Mouse (Mus musculus) spleen, postnatal 10 days (tissue): Measurements from ENCODE around the gene 4930407I10Rik.

Experiments
- DNase-seq, 2 experiments: peaks; one replicate each; pipeline ENCODE4 v3.0.0; 2021 to 2022; ENCODE audit warnings: low spot score in 2 of 2

Gene 4930407I10Rik

DNA sequence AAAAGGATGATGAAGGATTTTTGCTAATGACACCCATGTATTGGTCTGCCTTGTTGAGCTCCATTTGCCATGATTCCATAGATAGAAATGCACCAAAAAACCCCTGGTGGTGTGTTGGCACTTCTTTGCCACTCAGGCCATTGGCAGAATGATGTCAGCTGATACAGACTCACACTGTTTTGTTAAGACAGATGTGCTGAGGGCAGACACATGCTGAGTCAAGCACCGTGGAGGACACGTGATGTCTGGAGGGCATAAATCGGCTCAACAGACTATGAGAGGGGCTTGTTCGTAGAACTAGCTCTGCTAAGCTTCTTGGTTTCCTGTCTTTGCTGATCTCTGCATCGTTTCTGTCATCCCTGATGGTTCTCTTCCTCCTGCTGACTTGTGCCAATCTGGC lies 6.4 kb upstream of the 4930407I10Rik start:
- DNase-seq = no peak

DNA sequence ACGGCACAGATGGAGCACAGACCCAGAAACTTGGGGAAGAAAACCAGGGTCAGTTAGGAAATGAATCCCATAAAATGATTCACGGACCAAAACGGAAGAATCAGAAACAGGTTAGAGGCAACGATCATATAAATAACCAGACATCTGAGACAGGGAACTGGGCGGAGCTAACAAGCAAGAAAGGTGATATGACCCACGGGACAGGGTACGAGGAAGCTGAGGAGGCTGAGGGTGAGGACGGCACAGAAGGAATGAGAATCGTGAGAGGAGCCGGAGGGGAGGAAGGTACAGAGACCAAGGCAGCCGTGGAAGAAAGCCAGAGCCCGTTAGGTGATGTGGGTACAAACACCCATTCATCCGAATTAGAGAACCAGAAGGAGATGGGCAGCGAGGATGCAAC lies 5.0 kb downstream of the 4930407I10Rik start:
- DNase-seq = no peak

DNA sequence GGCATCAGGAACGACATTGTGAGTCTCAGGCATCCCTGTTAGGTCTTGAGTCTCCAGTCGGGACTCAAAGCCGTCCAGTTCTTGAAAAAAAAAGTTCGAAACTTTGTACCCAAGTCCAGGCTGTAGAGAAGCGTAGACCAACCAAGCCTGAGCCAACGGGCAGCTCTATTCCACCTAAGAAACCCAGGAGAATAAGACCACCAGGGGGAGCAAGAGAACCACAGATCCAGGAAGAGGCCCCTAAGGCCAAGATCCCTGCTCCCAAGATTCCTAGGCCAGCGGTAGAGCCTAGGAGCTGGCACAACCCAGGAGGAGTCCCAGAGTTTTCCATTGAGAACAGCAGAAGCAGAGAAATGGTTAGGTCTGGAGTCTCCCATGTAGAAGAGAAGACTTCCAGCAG lies 6.6 kb downstream of the 4930407I10Rik start:
- DNase-seq = peak; percentile 31 to 65

DNA sequence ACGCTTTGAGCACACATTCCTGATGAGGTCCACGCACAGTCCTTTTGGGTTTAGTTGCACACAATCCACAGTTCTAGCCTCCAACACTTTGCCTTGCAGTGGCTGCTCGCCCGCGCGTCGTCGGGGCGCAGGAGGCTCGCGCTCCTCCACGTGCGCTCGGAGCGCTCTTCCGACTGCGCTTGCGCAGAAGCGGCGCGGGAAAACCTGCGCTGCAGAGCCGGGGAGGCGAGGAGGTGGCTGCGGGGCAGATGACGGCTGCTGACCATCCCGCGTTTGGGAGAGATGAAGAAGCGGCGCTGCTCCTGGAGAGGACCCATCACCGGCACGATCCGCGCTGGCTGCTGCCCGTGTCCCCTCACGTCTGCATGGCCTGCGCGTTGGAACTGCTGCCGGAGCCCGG lies 10.9 kb downstream of the 4930407I10Rik start, which contains the start of gene Mei1:
Gene Mei1, plus strand, starts transcription at position 99 of the 400 bp plus-strand sequence.
- DNase-seq = no peak

DNA sequence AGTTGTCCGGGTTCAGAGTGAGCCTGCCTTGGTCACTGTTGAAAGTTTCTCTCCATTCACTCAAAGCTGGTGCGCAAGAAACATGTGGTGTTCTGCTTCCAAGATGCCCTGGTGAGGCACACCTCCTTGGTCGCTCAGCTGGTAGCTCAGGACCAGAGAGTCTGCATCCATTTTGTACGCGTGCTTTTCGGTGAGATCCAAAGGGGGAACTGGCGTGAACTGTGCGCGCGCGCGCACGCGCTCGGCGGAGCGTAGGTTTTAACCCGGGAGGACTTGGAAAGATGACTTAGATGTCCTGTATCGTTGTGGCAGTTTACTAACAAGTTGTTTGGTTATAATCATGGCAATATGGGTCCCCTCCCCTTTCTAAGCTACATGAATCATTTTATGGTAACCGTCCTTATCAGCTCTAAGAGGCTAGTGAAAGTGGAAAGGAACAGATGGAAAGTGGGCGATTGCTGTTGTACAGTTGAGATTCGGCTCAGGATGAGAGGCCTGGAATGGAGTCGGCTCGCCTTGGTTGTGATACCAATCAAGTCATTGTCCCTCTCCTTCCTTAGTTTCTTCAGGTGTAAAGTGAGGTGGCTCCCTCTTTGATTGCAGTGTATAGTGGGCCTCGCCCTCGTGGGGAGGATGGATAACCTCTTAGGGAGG lies 13.0 kb downstream of the 4930407I10Rik start:
- DNase-seq = no peak

DNA sequence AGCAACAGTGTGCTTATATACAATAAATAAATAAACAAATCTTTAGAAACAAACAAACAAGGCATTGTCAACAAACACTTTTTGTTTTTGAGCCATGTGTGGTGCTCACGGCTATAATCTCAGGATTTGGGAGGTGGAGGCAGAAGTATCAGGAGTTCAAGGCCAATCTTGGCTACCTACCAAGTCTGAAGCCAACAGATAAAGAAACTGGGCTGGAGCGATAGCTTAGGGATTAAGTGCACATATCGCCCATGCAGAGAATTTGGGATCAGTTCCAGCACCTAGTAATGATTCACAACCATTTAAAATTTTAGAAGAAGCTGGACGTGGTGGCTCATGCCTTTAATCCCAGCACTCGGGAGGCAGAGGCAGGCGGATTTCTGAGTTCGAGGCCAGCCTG lies 14.5 kb downstream of the 4930407I10Rik start:
- no peak for DNase-seq

DNA sequence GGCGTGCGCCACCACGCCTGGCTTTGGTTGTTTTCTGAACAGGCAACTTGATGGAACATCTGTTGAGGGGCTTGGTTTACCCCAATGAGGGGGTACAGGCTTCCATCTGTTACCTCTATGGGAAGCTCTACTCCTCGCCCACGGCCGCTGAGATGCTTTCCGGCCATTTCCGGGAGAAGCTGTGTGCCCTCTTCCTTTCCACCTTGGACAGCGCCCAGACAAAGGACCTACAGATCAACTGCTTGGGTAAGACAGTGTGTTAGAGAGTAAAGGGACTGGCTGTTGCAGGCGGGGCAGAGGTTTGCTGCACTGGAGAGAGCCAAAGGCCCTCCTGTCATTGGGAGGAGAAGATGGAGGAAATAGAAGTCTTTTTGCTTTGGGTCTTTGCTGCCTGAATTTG lies 20.9 kb downstream of the 4930407I10Rik start:
- no peak for DNase-seq

DNA sequence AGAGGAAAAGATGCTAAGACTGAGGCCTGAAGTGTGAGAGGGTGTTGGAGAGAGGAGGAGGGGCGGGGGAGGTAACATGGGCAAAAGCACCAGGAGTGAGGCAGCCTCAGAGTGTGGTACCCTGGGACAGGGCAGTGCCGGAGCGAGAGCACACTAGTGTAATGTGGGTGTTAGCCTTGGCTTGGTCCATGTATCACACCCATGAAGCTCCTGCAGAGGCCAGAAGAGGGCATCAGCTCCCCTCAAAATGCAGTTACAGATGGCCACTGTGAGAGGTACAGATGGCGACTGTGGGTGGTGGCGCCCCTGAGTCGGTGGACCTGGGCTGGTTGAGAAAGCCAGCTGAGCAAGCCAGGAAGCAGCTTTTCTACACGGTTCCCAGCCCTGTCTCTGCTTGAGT lies 22.2 kb downstream of the 4930407I10Rik start:
- peak in 1 of 2 experiments; percentile 49 for DNase-seq

DNA sequence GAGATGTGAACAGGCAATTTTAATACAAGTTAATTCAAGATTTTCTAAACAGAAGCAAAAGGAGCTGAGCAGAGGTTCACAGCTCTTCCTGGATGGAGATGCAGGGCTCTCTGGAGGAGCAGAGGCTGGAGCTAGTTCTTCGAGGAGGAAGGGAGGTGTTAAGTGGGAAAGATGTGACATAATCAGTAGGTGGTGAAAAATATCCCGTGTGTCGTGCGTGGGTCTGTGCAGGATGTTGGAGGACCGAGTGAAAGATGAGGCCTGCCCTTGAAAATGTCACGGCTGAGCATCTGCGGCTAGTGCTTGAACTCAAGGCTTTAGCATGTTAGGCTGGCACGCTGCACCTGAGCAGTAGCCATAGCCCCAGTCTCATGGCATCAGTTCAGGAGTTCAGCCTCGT lies 26.7 kb downstream of the 4930407I10Rik start:
- DNase-seq = no peak

DNA sequence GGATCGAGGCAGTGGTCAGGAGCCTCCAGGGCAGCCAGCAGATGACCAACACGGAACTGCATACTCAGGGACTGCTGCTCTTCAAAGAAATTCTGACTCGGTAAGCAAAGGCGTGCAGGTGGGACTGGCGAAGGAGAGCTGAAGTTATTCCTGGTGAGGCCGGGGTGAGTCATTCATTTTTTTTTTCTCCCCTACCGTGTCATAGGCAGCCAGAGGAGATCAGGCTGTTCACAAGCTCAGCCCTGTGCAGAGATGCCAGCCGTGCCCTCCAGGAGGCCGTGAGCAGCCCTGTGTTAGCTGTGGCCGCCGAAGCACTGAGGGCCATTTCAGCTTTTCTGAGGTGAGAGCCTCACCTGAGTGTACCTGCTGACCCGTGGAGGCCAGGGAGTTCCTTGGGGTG lies 27.2 kb downstream of the 4930407I10Rik start:
- no peak for DNase-seq

DNA sequence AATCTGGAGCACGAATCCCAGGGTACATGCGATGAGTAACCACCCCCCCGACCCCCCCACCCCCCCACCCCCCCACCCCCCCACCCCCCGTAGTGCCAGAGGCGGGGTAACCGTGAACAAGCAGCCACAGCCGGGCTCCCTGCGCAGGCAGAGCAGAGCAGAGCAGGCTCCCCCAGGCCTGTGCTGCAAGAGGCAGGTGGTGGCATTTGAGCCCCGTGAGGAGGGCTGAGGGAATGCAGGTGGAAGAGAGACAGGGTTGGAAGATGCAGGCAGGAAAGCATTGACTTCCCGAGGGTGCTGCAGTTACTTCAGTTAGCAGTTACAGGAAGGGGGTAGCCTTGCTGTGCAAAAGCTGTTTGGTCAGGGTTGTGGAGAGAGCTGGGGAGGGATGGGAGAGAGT lies 28.3 kb downstream of the 4930407I10Rik start:
- no peak for DNase-seq

DNA sequence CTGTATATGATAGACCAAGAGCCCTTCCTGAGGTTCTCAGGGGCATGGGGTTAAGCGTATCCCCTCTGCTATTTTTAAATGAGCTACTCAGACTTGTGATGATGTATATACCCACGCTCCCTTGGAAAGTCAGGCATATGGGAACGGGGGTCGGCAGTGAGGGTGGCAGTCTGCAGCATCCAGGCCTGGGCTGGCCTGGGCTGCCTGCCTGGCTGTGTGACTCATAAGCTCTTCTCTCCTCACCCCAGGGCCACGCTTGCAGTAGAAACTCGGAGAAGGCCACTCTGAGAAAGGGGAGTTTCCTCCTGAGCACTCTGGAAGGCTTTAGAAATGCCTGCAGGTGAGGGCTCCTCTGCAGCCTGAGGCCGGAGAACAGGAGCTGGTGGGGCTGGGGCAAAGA lies 32.1 kb downstream of the 4930407I10Rik start:
- DNase-seq = no peak

DNA sequence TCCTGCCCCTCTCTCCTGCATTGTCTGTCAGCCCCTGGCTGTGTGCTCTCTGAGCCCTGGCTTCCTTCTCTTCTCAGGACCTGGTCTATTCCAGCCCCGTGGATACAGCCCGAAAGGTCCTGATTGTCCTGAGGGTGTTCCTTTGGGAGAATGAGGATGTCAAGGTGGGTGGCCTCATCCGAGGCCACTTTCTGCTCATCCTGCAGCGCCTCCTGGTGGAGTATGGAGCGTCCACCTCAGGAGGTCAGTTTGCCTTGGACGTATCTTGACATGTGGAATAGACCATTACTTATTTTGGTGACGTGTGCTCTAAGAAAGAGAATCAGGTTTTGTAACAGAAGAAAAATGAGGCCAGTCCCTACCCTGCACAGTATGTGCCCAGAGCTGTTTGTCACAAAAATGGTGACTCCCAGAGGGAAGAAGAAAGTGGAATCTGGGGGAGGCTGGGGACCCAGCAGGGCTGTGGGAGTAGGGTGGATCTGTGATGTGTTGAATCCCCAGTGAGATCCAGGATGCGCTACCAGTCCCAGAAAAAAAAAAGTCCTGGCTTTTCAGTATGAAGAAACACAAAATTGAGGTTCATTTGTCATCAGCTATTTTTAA lies 48.1 kb downstream of the 4930407I10Rik start:
- peak in 1 of 2 experiments; percentile 62 for DNase-seq
